Comparison of ENCODE assay signal across 9 mouse cellular contexts in the genomic region with DNA sequence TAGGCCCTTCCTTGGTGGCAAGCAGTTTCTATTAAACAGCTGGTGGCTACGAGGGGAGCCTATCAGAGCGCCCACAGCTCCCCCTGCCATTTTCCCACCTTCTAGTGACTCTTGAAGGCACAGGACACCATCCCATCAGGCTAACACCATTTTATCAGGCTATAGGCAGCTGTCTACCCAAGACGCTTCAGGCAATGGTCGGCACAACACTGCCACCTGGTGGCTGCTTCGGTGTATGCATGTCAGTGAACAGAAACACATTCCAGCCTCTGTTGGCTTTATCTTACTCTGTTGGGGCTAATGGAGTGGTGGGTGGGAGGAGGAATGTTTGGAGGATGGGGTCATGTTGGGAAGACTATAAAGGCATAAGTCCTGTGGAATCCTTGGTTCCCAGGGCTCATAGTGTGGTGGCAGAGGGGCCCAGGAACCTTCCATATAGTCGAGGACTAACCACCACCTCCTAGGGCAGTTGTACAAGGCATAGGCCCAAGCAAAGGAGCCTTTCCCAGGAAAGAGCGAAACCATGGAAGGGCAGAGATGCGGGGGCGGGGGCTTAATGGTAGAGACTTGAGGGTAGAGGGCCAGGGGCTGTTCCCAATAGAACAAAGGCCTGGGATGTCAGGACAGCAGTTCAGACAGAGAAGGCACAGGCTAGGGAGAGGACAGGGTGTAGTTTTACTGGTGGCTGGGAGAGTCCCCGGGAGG.
DNase-seq lines count a peak whose midpoint lies in the region; ATAC-seq and TF ChIP-seq lines count a peak whose summit lies in the region.
"Had no signal": no experiment of that assay in that cellular context is flagged by ENCODE, and none has a peak within 500 bp of the region (broad histone marks: within the 10 kb centered on the region; RNA-seq: fewer than 3 reads in every experiment).

No protein-coding gene starts in this region.

- WGBS in embryonic facial prominence, embryonic 10.5 days, result 40% methylated on average over 10 of the region's 10 CpGs
- WGBS in heart, postnatal 0 days, result 38% methylated on average over 10 of the region's 10 CpGs

- no peaks in the 10 kb centered on the region for H3K4me1 ChIP-seq in ES-Bruce4 (ENCODE audit: control insufficient read depth, insufficient read depth, low read length)
- H3K4me1 ChIP-seq in embryonic facial prominence, embryonic 10.5 days, result peaks cover 23% of the 10 kb centered on the region
- H3K4me1 ChIP-seq in heart, postnatal 0 days (ENCODE audit: control insufficient read depth, insufficient read depth), result no peaks in the 10 kb centered on the region
- H3K4me1 ChIP-seq: heart, embryonic 15.5 days had no signal

- no peak for TF ChIP-seq EP300 in ES-Bruce4 (IDR thresholded peaks at IDR 0.05; ENCODE audit: insufficient read depth, low read depth, low read length)
- no peak for TF ChIP-seq EP300 in heart, postnatal 0 days (IDR thresholded peaks at IDR 0.05; ENCODE audit: low read depth)

- H3K9me3 ChIP-seq in ES-Bruce4 (replicated peaks; ENCODE audit: control insufficient read depth, insufficient read depth, low read length, poor library complexity, severe bottlenecking), result no peaks in the 10 kb centered on the region
- H3K9me3 ChIP-seq in embryonic facial prominence, embryonic 10.5 days, result no peaks in the 10 kb centered on the region
- H3K9me3 ChIP-seq in heart, postnatal 0 days (replicated peaks; ENCODE audit: control insufficient read depth, low read length), result no peaks in the 10 kb centered on the region
- H3K9me3 ChIP-seq: heart, embryonic 15.5 days had no signal

- no peaks in the 10 kb centered on the region for H3K36me3 ChIP-seq in ES-Bruce4 (ENCODE audit: control insufficient read depth, insufficient read depth, low read length, poor library complexity, severe bottlenecking)
- peaks cover 29% of the 10 kb centered on the region for H3K36me3 ChIP-seq in embryonic facial prominence, embryonic 10.5 days (replicated peaks)
- H3K36me3 ChIP-seq in heart, postnatal 0 days (replicated peaks; ENCODE audit: control insufficient read depth, insufficient read depth, low read length), result peaks cover 8% of the 10 kb centered on the region; the same call in 1 of the 2 replicates

- no peak for TF ChIP-seq POLR2A in ES-Bruce4 (IDR thresholded peaks at IDR 0.05; ENCODE audit: insufficient read depth, low read length)

- peak; percentile 45; the same call in 1 of the 2 replicates for ATAC-seq in heart, postnatal 0 days (ENCODE audit: insufficient read depth, low read depth)

- H3K27me3 ChIP-seq in ES-Bruce4 (ENCODE audit: control insufficient read depth, insufficient read depth, low read length, poor library complexity, severe bottlenecking), result no peaks in the 10 kb centered on the region
- H3K27me3 ChIP-seq in embryonic facial prominence, embryonic 10.5 days (replicated peaks; ENCODE audit: low read depth, poor library complexity, severe bottlenecking), result peaks cover 27% of the 10 kb centered on the region
- no peaks in the 10 kb centered on the region for H3K27me3 ChIP-seq in heart, postnatal 0 days (ENCODE audit: control insufficient read depth, insufficient read depth, low read length)
- H3K27me3 ChIP-seq: heart, embryonic 15.5 days had no signal

- H3K4me2 ChIP-seq in heart, postnatal 0 days (ENCODE audit: low read depth, low read length), result no peak overlapping the region
- H3K4me2 ChIP-seq: heart, embryonic 15.5 days had no signal

- no peak overlapping the region for H3K9ac ChIP-seq in ES-Bruce4 (ENCODE audit: low read depth, poor library complexity, severe bottlenecking)
- H3K9ac ChIP-seq in heart, postnatal 0 days (replicated peaks; ENCODE audit: low read depth, low read length), result no peak overlapping the region
- H3K9ac ChIP-seq: heart, embryonic 15.5 days had no signal

- H3K4me3 ChIP-seq in ES-Bruce4 (ENCODE audit: low read depth, low read length), result no peak overlapping the region
- no peak overlapping the region for H3K4me3 ChIP-seq in embryonic facial prominence, embryonic 10.5 days
- no peak overlapping the region for H3K4me3 ChIP-seq in heart, postnatal 0 days (ENCODE audit: low read depth, low read length)
- H3K4me3 ChIP-seq: heart, embryonic 15.5 days had no signal

- no peak overlapping the region for H3K27ac ChIP-seq in ES-Bruce4 (ENCODE audit: insufficient read depth, low read length)
- H3K27ac ChIP-seq in embryonic facial prominence, embryonic 10.5 days (replicated peaks), result no peak overlapping the region
- no peak overlapping the region for H3K27ac ChIP-seq in heart, postnatal 0 days (ENCODE audit: low read depth)
- H3K27ac ChIP-seq: heart, embryonic 15.5 days had no signal

- peak; percentile 86 for DNase-seq in adrenal gland, postnatal 25 days
- DNase-seq in embryonic facial prominence, embryonic 10.5 days (ENCODE audit: low spot score), result peak; percentile 86
- peak; percentile 40 for DNase-seq in heart, postnatal 0 days (ENCODE audit: low spot score)
- DNase-seq in layer of hippocampus, adult 8-10 months (ENCODE audit: low spot score in 2 of 2), result peak; percentile 61 to 90
- DNase-seq in lung, postnatal 36 days, result peak; percentile 85
- peak; percentile 89 to 91 for DNase-seq in right cerebral cortex, adult 2 months (ENCODE audit: low spot score in 2 of 2)
- peak; percentile 56 for DNase-seq in urinary bladder, postnatal 10 days (ENCODE audit: low spot score)

- peak; percentile 98 for TF ChIP-seq CTCF in ES-Bruce4 (IDR thresholded peaks at IDR 0.05; ENCODE audit: low read depth, low read length)
- peak; percentile 97 for TF ChIP-seq CTCF in heart, postnatal 0 days (IDR thresholded peaks at IDR 0.05; ENCODE audit: low read depth)

Comparison
In these comparisons a context has a peak if more than half of its experiments do, and no peak if none do; other contexts are left out.
1. DNase-seq: peak in every context shown above with its lines; median percentile 90 in right cerebral cortex, adult 2 months; 86 in adrenal gland, postnatal 25 days; 86 in embryonic facial prominence, embryonic 10.5 days; 85 in lung, postnatal 36 days; 76 in layer of hippocampus, adult 8-10 months; 56 in urinary bladder, postnatal 10 days; 40 in heart, postnatal 0 days.